Mouse (Mus musculus) G1E (cell line): ENCODE results near the gene Jph2.

Experiments
- CTCF ChIP-seq: IDR thresholded peaks from 2 replicates; pipeline ENCODE4 v1.5.1; 2012; ENCODE audit warnings: low read depth, low read length, inconsistent platforms, mixed read lengths
- GATA1 ChIP-seq: IDR thresholded peaks from 2 replicates; pipeline ENCODE4 v1.6.1; 2012; ENCODE audit warnings: borderline replicate concordance, low read length, inconsistent platforms, mixed read lengths

DNA sequence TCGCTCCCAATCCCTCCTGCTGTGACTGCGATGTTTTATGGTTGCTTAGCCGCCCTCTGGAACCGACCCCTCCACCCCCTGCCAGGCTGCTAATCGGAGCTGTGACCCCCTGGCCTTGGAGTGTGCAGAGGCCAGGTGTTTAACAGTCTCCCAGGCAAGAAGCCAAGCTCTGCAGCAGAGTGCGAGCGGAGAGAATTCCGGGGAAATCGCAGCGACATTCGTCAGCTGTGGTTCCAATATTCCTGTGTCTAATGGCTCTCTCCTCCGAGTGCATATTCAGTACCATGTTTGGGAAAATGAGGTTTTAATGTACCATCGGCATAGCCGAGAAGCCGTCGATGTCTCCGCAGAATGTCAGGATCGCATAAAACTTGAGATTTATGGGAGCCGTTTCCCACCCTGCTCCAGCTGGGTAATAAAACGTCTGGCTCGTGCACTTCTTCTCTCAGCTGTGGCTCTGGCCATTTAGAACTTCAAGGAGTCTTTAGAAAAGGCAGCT lies 108.9 kb downstream of the Jph2 start:
- TF ChIP-seq GATA1, result no peak
- no peak for TF ChIP-seq CTCF
